Mouse (Mus musculus): ENCODE results near the gene Dhrs7c. TPM values are rescaled to one million over a fixed set of nuclear protein-coding genes. Genes with fewer than 3 reads are reported as not detected.

Dhrs7c gene
- polyA plus RNA-seq, 1 experiment from 2014 or later = not detected

DNA sequence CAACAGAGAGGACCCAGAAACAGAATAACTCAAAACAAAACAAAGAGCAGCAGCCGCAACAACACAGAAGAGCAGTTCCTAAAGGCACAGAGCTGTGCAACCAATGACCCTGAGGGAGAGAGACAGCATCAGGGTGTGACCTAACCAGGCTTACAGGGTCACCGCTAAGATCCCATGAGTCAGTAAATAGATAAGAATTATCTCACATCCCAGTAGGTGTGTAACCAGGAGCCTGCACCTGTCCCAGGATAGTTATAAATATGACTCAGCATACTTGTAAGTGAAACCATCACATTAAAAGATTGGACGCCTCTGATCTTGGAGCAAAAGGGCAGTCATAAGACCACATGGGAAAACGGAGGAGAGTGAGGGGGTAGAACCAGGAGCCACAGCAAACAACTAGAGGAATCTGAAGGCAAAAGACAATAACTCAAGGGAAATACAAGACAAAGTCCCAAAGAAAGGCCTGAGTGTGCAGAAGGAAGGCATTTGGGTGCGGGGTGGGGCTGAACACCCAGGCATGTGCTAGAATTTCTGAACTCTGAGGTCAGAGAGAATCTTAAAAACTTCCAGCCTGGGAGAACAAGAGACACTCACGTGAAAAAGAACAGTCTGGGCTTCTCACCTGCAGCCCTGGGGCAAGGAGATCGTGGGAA is 62.9 kb downstream of the Dhrs7c start:
- DNase-seq (ENCODE audit: low spot score) (no peak), ATAC-seq (ENCODE audit: low FRiP score) (no peak)
- 55% methylated on average over 7 of the region's 7 CpGs for WGBS
- Histone ChIP-seq H3K27ac (no peak overlapping the region), H3K9ac (no peak overlapping the region), H3K4me2 (replicated peaks) (no peak overlapping the region), H3K4me3 (replicated peaks; ENCODE audit: low read length) (no peak overlapping the region), H3K27me3 (ENCODE audit: control insufficient read depth, insufficient read depth, low read length) (no peaks in the 10 kb centered on the region), H3K36me3 (replicated peaks; ENCODE audit: control insufficient read depth, insufficient read depth) (no peaks in the 10 kb centered on the region), H3K9me3 (ENCODE audit: control insufficient read depth, low read length) (no peaks in the 10 kb centered on the region), H3K4me1 (replicated peaks; ENCODE audit: control insufficient read depth, insufficient read depth, low read length) (peaks cover 4% of the 10 kb centered on the region; the same call in 1 of the 2 replicates)

DNA sequence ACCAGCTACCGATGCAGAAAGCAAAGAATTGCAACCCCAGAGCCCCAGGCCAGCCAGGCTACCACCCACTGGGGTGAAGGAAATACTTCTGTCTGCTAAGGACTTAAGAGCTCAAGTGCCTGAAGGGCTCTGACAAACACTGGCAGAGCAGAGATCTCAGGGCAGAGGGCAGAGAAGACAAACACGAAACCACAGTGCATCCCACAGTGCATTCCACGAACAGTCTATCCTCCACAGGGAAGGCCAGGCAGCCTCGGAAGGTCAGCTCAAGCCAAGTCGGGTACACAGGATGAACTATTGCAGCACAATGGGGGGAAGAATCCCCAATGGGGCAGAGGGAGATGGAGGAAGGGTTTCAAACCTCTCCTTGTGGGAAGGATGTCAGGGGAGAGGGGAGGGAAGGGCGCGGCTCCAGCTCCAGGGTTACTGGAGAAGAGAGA is 63.4 kb downstream of the Dhrs7c start:
- H3K27ac ChIP-seq = 0 out of 2 replicates have a peak overlapping the region, but pooled peaks have one; percentile 35
- no peak for DNase-seq (ENCODE audit: low spot score)
- H3K4me1 ChIP-seq (replicated peaks; ENCODE audit: control insufficient read depth, insufficient read depth, low read length) = peaks cover 4% of the 10 kb centered on the region; the same call in 1 of the 2 replicates
- no peaks in the 10 kb centered on the region for H3K36me3 ChIP-seq (replicated peaks; ENCODE audit: control insufficient read depth, insufficient read depth)
- no peaks in the 10 kb centered on the region for H3K9me3 ChIP-seq (ENCODE audit: control insufficient read depth, low read length)
- no peaks in the 10 kb centered on the region for H3K27me3 ChIP-seq (ENCODE audit: control insufficient read depth, insufficient read depth, low read length)
- no peak overlapping the region for H3K4me3 ChIP-seq (replicated peaks; ENCODE audit: low read length)
- H3K9ac ChIP-seq = no peak overlapping the region
- no peak overlapping the region for H3K4me2 ChIP-seq (replicated peaks)
- no peak for ATAC-seq (ENCODE audit: low FRiP score)
- WGBS = 14% methylated on average over 7 of the region's 7 CpGs

DNA sequence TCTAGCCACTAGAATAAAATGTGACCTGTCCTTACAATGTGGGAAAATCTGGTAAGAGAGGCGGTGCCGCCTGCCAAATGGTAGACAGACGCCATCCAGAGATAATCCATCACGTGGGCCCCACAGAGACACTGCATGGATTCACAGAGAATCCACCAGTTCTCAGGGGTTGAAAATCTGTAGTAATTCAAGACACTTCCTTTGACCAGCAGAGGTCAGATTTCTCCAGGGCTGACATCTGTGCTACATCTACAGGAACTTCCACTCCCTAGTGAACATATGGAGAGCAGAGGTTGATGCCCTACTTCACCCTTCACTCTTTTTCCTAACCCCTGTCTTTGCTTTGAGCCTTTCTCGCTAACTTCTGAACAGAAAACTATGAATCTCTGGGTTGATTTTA is 67.1 kb downstream of the Dhrs7c start:
- H3K4me1 ChIP-seq (replicated peaks; ENCODE audit: control insufficient read depth, insufficient read depth, low read length) = peaks cover 4% of the 10 kb centered on the region; the same call in 1 of the 2 replicates
- H3K27me3 ChIP-seq (ENCODE audit: control insufficient read depth, insufficient read depth, low read length) = no peaks in the 10 kb centered on the region
- 86% methylated on average over 5 of the region's 5 CpGs for WGBS
- H3K36me3 ChIP-seq (replicated peaks; ENCODE audit: control insufficient read depth, insufficient read depth) = no peaks in the 10 kb centered on the region
- no peak for DNase-seq (ENCODE audit: low spot score)
- no peaks in the 10 kb centered on the region for H3K9me3 ChIP-seq (ENCODE audit: control insufficient read depth, low read length)
- no peak overlapping the region for H3K4me3 ChIP-seq (replicated peaks; ENCODE audit: low read length)
- no peak overlapping the region for H3K4me2 ChIP-seq (replicated peaks)
- no peak for ATAC-seq (ENCODE audit: low FRiP score)
- no peak overlapping the region for H3K9ac ChIP-seq
- no peak overlapping the region for H3K27ac ChIP-seq

Other genes starting within 250 kb of the Dhrs7c start
- not detected in 2 replicates for gene Rcvrn, start 102.9 kb upstream of the Dhrs7c start, polyA plus RNA-seq (2014; fragmentation: Nextera tagmentation; extraction: Ambion mirVana)
- not detected in 2 replicates for gene Glp2r, start 27.0 kb upstream of the Dhrs7c start, polyA plus RNA-seq (2014; fragmentation: Nextera tagmentation; extraction: Ambion mirVana)
- not detected in 2 replicates for gene Gsg1l2, start 23.6 kb upstream of the Dhrs7c start, polyA plus RNA-seq (2014; fragmentation: Nextera tagmentation; extraction: Ambion mirVana)
- 0.56 and 1.1 TPM in 2 replicates for gene Usp43, start 124.0 kb downstream of the Dhrs7c start, polyA plus RNA-seq (2014; fragmentation: Nextera tagmentation; extraction: Ambion mirVana)
- gene Cfap52, start 167.5 kb downstream of the Dhrs7c start, polyA plus RNA-seq (2014; fragmentation: Nextera tagmentation; extraction: Ambion mirVana) = 5.1 and 8.8 TPM in 2 replicates
- gene Stx8, start 168.0 kb downstream of the Dhrs7c start, polyA plus RNA-seq (2014; fragmentation: Nextera tagmentation; extraction: Ambion mirVana) = 61.5 and 67.1 TPM in 2 replicates